Mouse (Mus musculus): ENCODE data around the gene Abcb1a.
"Not testable (repeated sequence)": the region's sequence is repeated elsewhere in the genome, so short reads cannot be mapped to it uniquely, and the experiment has no call there.

Gene Abcb1a

GRCm38 (mm10) chr5:8732639-8733038 is 72.8 kb downstream of the Abcb1a start:
- no peak for DNase-seq

- DNase-seq: not testable (repeated sequence)
Observed at GRCm38 (mm10) chr5:8733307-8733706, 73.4 kb downstream of the Abcb1a start.

- no peak for DNase-seq
Observed at GRCm38 (mm10) chr5:8736389-8736788, 76.5 kb downstream of the Abcb1a start.

- DNase-seq: no peak
Observed at GRCm38 (mm10) chr5:8737062-8737461, 77.2 kb downstream of the Abcb1a start.

GRCm38 (mm10) chr5:8747244-8747643 is 87.4 kb downstream of the Abcb1a start:
- not testable (repeated sequence) for DNase-seq

GRCm38 (mm10) chr5:8772866-8773265 is 113.0 kb downstream of the Abcb1a start:
- no peak for DNase-seq

GRCm38 (mm10) chr5:8778311-8778710 is 118.4 kb downstream of the Abcb1a start:
- DNase-seq: no peak

- DNase-seq: no peak
Observed at GRCm38 (mm10) chr5:8778751-8779150, 118.9 kb downstream of the Abcb1a start.

- DNase-seq: no peak
Observed at GRCm38 (mm10) chr5:8792281-8792680, 132.4 kb downstream of the Abcb1a start.
